11 mouse cellular contexts compared by ENCODE assay signal in genomic region chr8:57332676-57333482, GRCm38 (mm10). TPM values are rescaled to one million over a fixed set of nuclear protein-coding genes. Genes with fewer than 3 reads are reported as not detected.
DNase-seq lines count a peak whose midpoint lies in the region; ATAC-seq and TF ChIP-seq lines count a peak whose summit lies in the region.
"Had no signal": no experiment of that assay in that cellular context is flagged by ENCODE, and none has a peak within 500 bp of the region (broad histone marks: within the 10 kb centered on the region; RNA-seq: fewer than 3 reads in every experiment).

No protein-coding gene starts in this region.

- no peak for TF ChIP-seq CTCF in liver, postnatal 0 days (IDR thresholded peaks at IDR 0.05; ENCODE audit: low read depth)
- TF ChIP-seq CTCF in lung, postnatal 0 days (IDR thresholded peaks at IDR 0.05): no peak

- no peaks in the 10 kb centered on the region for H3K36me3 ChIP-seq in kidney, embryonic 14.5 days (ENCODE audit: control insufficient read depth, insufficient read depth, low read length)
- H3K36me3 ChIP-seq in embryonic facial prominence, embryonic 13.5 days: no peaks in the 10 kb centered on the region
- no peaks in the 10 kb centered on the region for H3K36me3 ChIP-seq in liver, postnatal 0 days (replicated peaks; ENCODE audit: insufficient read depth, low read length)
- H3K36me3 ChIP-seq in lung, postnatal 0 days (ENCODE audit: insufficient read depth, low read length): no peaks in the 10 kb centered on the region

- TF ChIP-seq EP300 in liver, postnatal 0 days (IDR thresholded peaks at IDR 0.05; ENCODE audit: low read depth): no peak
- TF ChIP-seq EP300 in lung, postnatal 0 days (IDR thresholded peaks at IDR 0.05): no peak

- no peaks in the 10 kb centered on the region for H3K9me3 ChIP-seq in kidney, embryonic 14.5 days (ENCODE audit: control insufficient read depth, low read length)
- H3K9me3 ChIP-seq in embryonic facial prominence, embryonic 13.5 days: no peaks in the 10 kb centered on the region
- no peaks in the 10 kb centered on the region for H3K9me3 ChIP-seq in liver, postnatal 0 days (ENCODE audit: low read length)
- H3K9me3 ChIP-seq in lung, postnatal 0 days (ENCODE audit: low read length): no peaks in the 10 kb centered on the region

- ATAC-seq in kidney, embryonic 14.5 days (ENCODE audit: low FRiP score, low TSS enrichment): no peak
- no peak for ATAC-seq in embryonic facial prominence, embryonic 13.5 days (ENCODE audit: insufficient number of reproducible peaks, insufficient read depth, low FRiP score, low TSS enrichment, low read depth)
- no peak for ATAC-seq in liver, postnatal 0 days
- no peak for ATAC-seq in lung, postnatal 0 days
- ATAC-seq: CD4-positive, CD25-positive, alpha-beta regulatory T cell, adult 4 months had no signal

- no peak overlapping the region for H3K27ac ChIP-seq in kidney, embryonic 14.5 days (ENCODE audit: low read depth, low read length)
- peak overlapping the region; percentile 79 for H3K27ac ChIP-seq in embryonic facial prominence, embryonic 13.5 days
- H3K27ac ChIP-seq in liver, postnatal 0 days (ENCODE audit: low read depth): peak overlapping the region; percentile 11; the same call in 1 of the 2 replicates
- no peak overlapping the region for H3K27ac ChIP-seq in lung, postnatal 0 days (ENCODE audit: low read length)

- under 1% methylated on average over 26 of the region's 26 CpGs for WGBS in kidney, embryonic 14.5 days
- WGBS in embryonic facial prominence, embryonic 13.5 days: under 1% methylated on average over 26 of the region's 26 CpGs
- WGBS in liver, postnatal 0 days (ENCODE audit: insufficient replicate concordance): 2% methylated on average over 26 of the region's 26 CpGs
- WGBS in lung, postnatal 0 days: 2% methylated on average over 26 of the region's 26 CpGs

- peaks cover 95% of the 10 kb centered on the region for H3K27me3 ChIP-seq in kidney, embryonic 14.5 days (ENCODE audit: control insufficient read depth, insufficient read depth, low read length)
- peaks cover 100% of the 10 kb centered on the region for H3K27me3 ChIP-seq in embryonic facial prominence, embryonic 13.5 days
- H3K27me3 ChIP-seq in liver, postnatal 0 days (ENCODE audit: insufficient read depth, low read length): peaks cover 87% of the 10 kb centered on the region
- H3K27me3 ChIP-seq in lung, postnatal 0 days (replicated peaks; ENCODE audit: insufficient read depth, low read length): peaks cover 69% of the 10 kb centered on the region

- no peak overlapping the region for H3K9ac ChIP-seq in kidney, embryonic 14.5 days (ENCODE audit: low read depth, low read length)
- H3K9ac ChIP-seq in embryonic facial prominence, embryonic 13.5 days: peak overlapping the region; percentile 70
- no peak overlapping the region for H3K9ac ChIP-seq in liver, postnatal 0 days (replicated peaks)
- no peak overlapping the region for H3K9ac ChIP-seq in lung, postnatal 0 days (replicated peaks; ENCODE audit: low read depth)

- 0 out of 2 replicates have a peak, but pooled peaks cover 5% of the 10 kb centered on the region for H3K4me1 ChIP-seq in kidney, embryonic 14.5 days (ENCODE audit: control insufficient read depth, insufficient read depth, low read length)
- H3K4me1 ChIP-seq in embryonic facial prominence, embryonic 13.5 days: peaks cover 14% of the 10 kb centered on the region
- peaks cover 3% of the 10 kb centered on the region; the same call in 1 of the 2 replicates for H3K4me1 ChIP-seq in liver, postnatal 0 days (ENCODE audit: insufficient read depth)
- no peaks in the 10 kb centered on the region; the same call in 1 of the 2 replicates for H3K4me1 ChIP-seq in lung, postnatal 0 days (ENCODE audit: insufficient read depth, low read depth, low read length)

- H3K4me3 ChIP-seq in kidney, embryonic 14.5 days (ENCODE audit: low read length): peak overlapping the region; percentile 7
- peak overlapping the region; percentile 35 for H3K4me3 ChIP-seq in embryonic facial prominence, embryonic 13.5 days
- no peak overlapping the region for H3K4me3 ChIP-seq in liver, postnatal 0 days (ENCODE audit: low read depth, low read length)
- H3K4me3 ChIP-seq in lung, postnatal 0 days (ENCODE audit: low read depth, low read length): no peak overlapping the region

- H3K4me2 ChIP-seq in kidney, embryonic 14.5 days (replicated peaks; ENCODE audit: low read depth, low read length): no peak overlapping the region
- peak overlapping the region; percentile 52 for H3K4me2 ChIP-seq in embryonic facial prominence, embryonic 13.5 days
- peak overlapping the region; percentile 19; the same call in 1 of the 2 replicates for H3K4me2 ChIP-seq in liver, postnatal 0 days (ENCODE audit: low read depth, low read length)
- no peak overlapping the region for H3K4me2 ChIP-seq in lung, postnatal 0 days (replicated peaks; ENCODE audit: low read depth, low read length)

- DNase-seq in kidney, postnatal 25 days: no peak
- DNase-seq in heart, postnatal 4 days: peak; percentile 43
- DNase-seq in liver, postnatal 0 days: peak; percentile 10
- DNase-seq in ovary, adult 18-20 months (ENCODE audit: low spot score): no peak
- DNase-seq in cerebellum, postnatal 14 days: no peak
- no peak for DNase-seq in lung, postnatal 0 days (ENCODE audit: low spot score)
- DNase-seq: cerebellum, adult 9-11 months; kidney, adult 2 months had no signal

RNA-seq across cellular contexts. Expression of gene Hand2, which starts 12.1 kb away (rescaled TPM):
- polyA plus RNA-seq in kidney, embryonic 14.5 days (2014; fragmentation: Nextera tagmentation; extraction: Ambion mirVana): not detected in 2 replicates
- polyA plus RNA-seq in embryonic facial prominence, embryonic 13.5 days (2015; fragmentation: Nextera tagmentation; extraction: Ambion mirVana): 2.8 and 8.3 TPM in 2 replicates
- total RNA-seq in heart, postnatal 4 days (2021): 10 to 100 TPM; 62.1 to 69.6 TPM
- polyA plus RNA-seq in liver, postnatal 0 days (2015; fragmentation: Nextera tagmentation; extraction: Ambion mirVana): 0.69 and 0.70 TPM in 2 replicates
- polyA plus RNA-seq in lung, postnatal 0 days (2015; fragmentation: Nextera tagmentation; extraction: Ambion mirVana): 0.12 and 0.14 TPM in 2 replicates
- polyA plus RNA-seq: CD4-positive, CD25-positive, alpha-beta regulatory T cell, adult 4 months had no signal

Comparison
In these comparisons a context has a peak if more than half of its experiments do, and no peak if none do; other contexts are left out.
1. H3K27ac ChIP-seq: peak in embryonic facial prominence, embryonic 13.5 days (single experiment) and liver, postnatal 0 days (single experiment); none in kidney, embryonic 14.5 days (single experiment) and lung, postnatal 0 days (single experiment).
2. H3K4me2 ChIP-seq: peak in embryonic facial prominence, embryonic 13.5 days (single experiment) and liver, postnatal 0 days (single experiment); none in kidney, embryonic 14.5 days (single experiment) and lung, postnatal 0 days (single experiment).
3. H3K4me3 ChIP-seq: peak in kidney, embryonic 14.5 days (single experiment) and embryonic facial prominence, embryonic 13.5 days (single experiment); none in liver, postnatal 0 days (single experiment) and lung, postnatal 0 days (single experiment).
4. DNase-seq: peak in heart, postnatal 4 days (single experiment) and liver, postnatal 0 days (single experiment); none in kidney, postnatal 25 days (0 of 2), ovary, adult 18-20 months (single experiment), cerebellum, postnatal 14 days (0 of 2) and lung, postnatal 0 days (single experiment).